Mouse (Mus musculus): Measurements from ENCODE around the gene Gm11111. TPM values are rescaled to one million over a fixed set of nuclear protein-coding genes. Genes with fewer than 3 reads are reported as not detected.

Gm11111 gene
- not detected in 2 replicates for polyA plus RNA-seq (2016; fragmentation: Nextera tagmentation; extraction: Ambion mirVana)

GRCm38 (mm10) chr5:98552395-98552794 is at the start of gene Gm11111:
Gene Gm11111 (plus strand): TSS chr5:98552695.
- Histone ChIP-seq H3K27ac (replicated peaks) (no peak within 1 kb of the TSS), H3K36me3 (replicated peaks) (no peaks in the 10 kb centered on the region), H3K27me3 (replicated peaks; ENCODE audit: low read depth, poor library complexity, severe bottlenecking) (no peaks in the 10 kb centered on the region), H3K4me3 (no peak within 1 kb of the TSS), H3K9me3 (no peaks in the 10 kb centered on the region), H3K4me1 (peaks cover 8% of the 10 kb centered on the region; the same call in 1 of the 2 replicates)
- no peak for DNase-seq (ENCODE audit: low spot score)

GRCm38 (mm10) chr5:98516214-98516613 is 36.3 kb upstream of the Gm11111 start:
- Histone ChIP-seq H3K4me1 (no peaks in the 10 kb centered on the region), H3K36me3 (replicated peaks) (no peaks in the 10 kb centered on the region), H3K27ac (replicated peaks) (no peak overlapping the region), H3K9me3 (no peaks in the 10 kb centered on the region), H3K4me3 (no peak overlapping the region), H3K27me3 (replicated peaks; ENCODE audit: low read depth, poor library complexity, severe bottlenecking) (no peaks in the 10 kb centered on the region)
- DNase-seq (ENCODE audit: low spot score) = no peak
- 92% methylated on average over 7 of the region's 7 CpGs for WGBS

GRCm38 (mm10) chr5:98520118-98520517 is 32.4 kb upstream of the Gm11111 start:
- WGBS = 71% methylated on average over 2 of the region's 2 CpGs
- H3K27me3 ChIP-seq (replicated peaks; ENCODE audit: low read depth, poor library complexity, severe bottlenecking) = no peaks in the 10 kb centered on the region
- no peaks in the 10 kb centered on the region for H3K4me1 ChIP-seq
- DNase-seq (ENCODE audit: low spot score) = no peak
- H3K27ac ChIP-seq (replicated peaks) = no peak overlapping the region
- no peak overlapping the region for H3K4me3 ChIP-seq
- no peaks in the 10 kb centered on the region for H3K9me3 ChIP-seq
- H3K36me3 ChIP-seq (replicated peaks) = no peaks in the 10 kb centered on the region

DNA sequence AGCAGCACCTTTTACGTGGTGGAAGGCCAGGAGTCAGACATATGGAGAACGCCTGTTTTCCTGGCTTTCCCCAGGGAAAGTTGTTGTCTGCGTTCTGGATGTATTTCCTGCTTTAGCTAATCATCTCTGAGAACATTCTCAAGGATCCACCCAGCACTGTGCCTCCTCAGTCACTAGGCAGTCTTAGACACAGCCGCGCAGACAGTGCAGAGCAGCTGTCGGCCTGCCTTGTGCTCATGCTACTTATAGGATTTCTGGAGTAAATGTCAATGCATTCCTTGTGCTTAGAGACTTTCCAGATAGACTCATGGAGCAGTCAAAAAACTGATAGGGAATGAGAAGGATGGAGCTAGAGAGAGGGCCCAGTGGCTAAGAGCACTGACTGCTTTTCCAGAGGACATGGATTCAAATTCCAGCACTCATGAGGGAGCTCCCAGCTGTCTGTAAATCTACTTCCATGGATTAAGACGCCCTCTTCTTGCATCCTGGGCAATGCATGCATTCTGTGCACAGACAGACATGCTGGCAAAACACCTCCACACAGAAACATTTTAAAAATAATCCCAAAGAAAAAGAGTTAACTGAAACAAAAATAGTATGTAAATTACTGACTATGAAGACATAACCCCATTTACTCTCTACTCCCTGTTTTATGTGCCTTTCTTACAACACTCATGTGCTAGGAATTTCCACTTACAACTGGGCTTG is 30.1 kb upstream of the Gm11111 start:
- H3K9me3 ChIP-seq = no peaks in the 10 kb centered on the region
- no peak overlapping the region for H3K27ac ChIP-seq (replicated peaks)
- H3K4me1 ChIP-seq = no peaks in the 10 kb centered on the region
- WGBS = 89% methylated on average over 7 of the region's 7 CpGs
- no peaks in the 10 kb centered on the region for H3K36me3 ChIP-seq (replicated peaks)
- H3K27me3 ChIP-seq (replicated peaks; ENCODE audit: low read depth, poor library complexity, severe bottlenecking) = no peaks in the 10 kb centered on the region
- H3K4me3 ChIP-seq = no peak overlapping the region
- DNase-seq (ENCODE audit: low spot score) = no peak

GRCm38 (mm10) chr5:98523050-98523449 is 29.4 kb upstream of the Gm11111 start:
- WGBS = 90% methylated on average over 7 of the region's 7 CpGs
- H3K27me3 ChIP-seq (replicated peaks; ENCODE audit: low read depth, poor library complexity, severe bottlenecking) = no peaks in the 10 kb centered on the region

DNA sequence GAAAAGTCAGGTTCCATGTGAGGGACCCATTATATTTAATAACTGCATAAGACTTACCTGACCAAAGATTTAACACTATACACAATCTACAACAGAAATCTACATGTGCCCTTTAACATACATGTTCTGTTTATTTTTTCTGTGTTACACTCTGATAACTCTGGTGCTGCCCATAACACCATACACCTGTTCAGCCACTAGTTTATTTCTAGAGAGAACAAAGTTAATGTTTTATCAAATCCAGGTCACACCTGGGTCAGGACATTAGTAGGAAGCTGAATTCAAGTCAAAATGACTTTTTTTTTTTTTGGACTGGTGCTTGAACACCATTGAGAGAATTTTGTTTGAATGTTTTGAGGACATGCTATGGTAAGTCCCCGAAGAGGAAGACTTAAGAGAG is 28.7 kb upstream of the Gm11111 start:
- no peaks in the 10 kb centered on the region for H3K4me1 ChIP-seq
- H3K4me3 ChIP-seq = no peak overlapping the region
- H3K36me3 ChIP-seq (replicated peaks) = no peaks in the 10 kb centered on the region
- 79% methylated on average over 1 of the region's 1 CpGs for WGBS
- no peak overlapping the region for H3K27ac ChIP-seq (replicated peaks)
- H3K9me3 ChIP-seq = no peaks in the 10 kb centered on the region
- no peaks in the 10 kb centered on the region for H3K27me3 ChIP-seq (replicated peaks; ENCODE audit: low read depth, poor library complexity, severe bottlenecking)
- DNase-seq (ENCODE audit: low spot score) = no peak

More at GRCm38 (mm10) chr5:98523050-98523449, 29.4 kb upstream of the Gm11111 start:
- no peak overlapping the region for H3K27ac ChIP-seq (replicated peaks)
- no peak overlapping the region for H3K4me3 ChIP-seq
- H3K4me1 ChIP-seq = no peaks in the 10 kb centered on the region
- no peaks in the 10 kb centered on the region for H3K9me3 ChIP-seq
- H3K36me3 ChIP-seq (replicated peaks) = no peaks in the 10 kb centered on the region
- no peak for DNase-seq (ENCODE audit: low spot score)

DNA sequence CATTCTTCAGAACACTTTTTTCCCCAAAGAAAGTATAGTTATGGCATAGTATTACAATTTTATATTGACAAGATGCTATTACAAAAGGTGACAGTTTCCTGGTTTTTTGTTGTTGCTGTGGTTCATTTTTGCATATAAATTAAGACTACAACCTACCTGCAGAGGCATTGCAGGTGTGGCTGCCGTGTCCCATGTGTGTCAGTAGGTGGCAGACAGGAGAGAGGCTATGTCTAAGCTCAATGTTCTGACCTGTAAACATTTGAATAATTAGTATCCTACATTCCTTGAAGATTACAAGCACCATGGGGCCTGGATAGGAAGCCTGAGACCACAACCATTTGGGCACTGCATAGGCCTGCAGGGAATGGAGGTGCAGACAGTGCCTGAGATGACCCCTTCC is 11.2 kb upstream of the Gm11111 start:
- WGBS = 88% methylated on average over 1 of the region's 1 CpGs
- H3K4me1 ChIP-seq = no peaks in the 10 kb centered on the region
- no peaks in the 10 kb centered on the region for H3K36me3 ChIP-seq (replicated peaks)

GRCm38 (mm10) chr5:98550285-98550684 is 2.2 kb upstream of the Gm11111 start:
- Histone ChIP-seq H3K27me3 (replicated peaks; ENCODE audit: low read depth, poor library complexity, severe bottlenecking) (no peaks in the 10 kb centered on the region), H3K4me1 (peaks cover 8% of the 10 kb centered on the region; the same call in 1 of the 2 replicates), H3K9me3 (no peaks in the 10 kb centered on the region), H3K4me3 (no peak overlapping the region), H3K36me3 (replicated peaks) (no peaks in the 10 kb centered on the region), H3K27ac (replicated peaks) (no peak overlapping the region)
- WGBS = 63% methylated on average over 5 of the region's 5 CpGs
- DNase-seq (ENCODE audit: low spot score) = no peak

More for the DNA sequence above, 11.2 kb upstream of the Gm11111 start:
- Histone ChIP-seq H3K4me3 (no peak overlapping the region), H3K27ac (replicated peaks) (no peak overlapping the region), H3K9me3 (no peaks in the 10 kb centered on the region), H3K27me3 (replicated peaks; ENCODE audit: low read depth, poor library complexity, severe bottlenecking) (no peaks in the 10 kb centered on the region)
- no peak for DNase-seq (ENCODE audit: low spot score)

DNA sequence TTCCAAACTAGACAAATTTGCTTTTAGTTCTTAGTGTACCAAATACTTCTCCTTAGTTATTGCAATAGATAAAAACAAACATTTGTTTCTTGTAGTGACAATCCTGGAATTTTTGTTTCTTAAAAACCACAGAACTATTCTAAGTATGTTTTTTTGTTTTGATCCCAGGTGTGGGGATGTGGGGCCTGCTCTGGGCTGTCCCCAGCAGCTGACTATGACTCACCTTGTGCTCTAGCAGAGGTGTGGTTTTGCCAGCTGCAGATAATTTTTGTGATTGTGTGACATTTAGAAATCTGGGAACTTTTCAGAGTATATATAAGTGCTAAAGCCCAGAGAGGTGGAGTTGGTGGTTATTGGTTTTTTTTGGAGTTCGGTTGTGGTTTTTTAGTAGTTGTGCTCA is 1.6 kb upstream of the Gm11111 start:
- Histone ChIP-seq H3K4me1 (peaks cover 8% of the 10 kb centered on the region; the same call in 1 of the 2 replicates), H3K9me3 (no peaks in the 10 kb centered on the region), H3K36me3 (replicated peaks) (no peaks in the 10 kb centered on the region), H3K27me3 (replicated peaks; ENCODE audit: low read depth, poor library complexity, severe bottlenecking) (no peaks in the 10 kb centered on the region), H3K4me3 (no peak overlapping the region), H3K27ac (replicated peaks) (no peak overlapping the region)
- DNase-seq (ENCODE audit: low spot score) = no peak
- 88% methylated on average over 1 of the region's 1 CpGs for WGBS

DNA sequence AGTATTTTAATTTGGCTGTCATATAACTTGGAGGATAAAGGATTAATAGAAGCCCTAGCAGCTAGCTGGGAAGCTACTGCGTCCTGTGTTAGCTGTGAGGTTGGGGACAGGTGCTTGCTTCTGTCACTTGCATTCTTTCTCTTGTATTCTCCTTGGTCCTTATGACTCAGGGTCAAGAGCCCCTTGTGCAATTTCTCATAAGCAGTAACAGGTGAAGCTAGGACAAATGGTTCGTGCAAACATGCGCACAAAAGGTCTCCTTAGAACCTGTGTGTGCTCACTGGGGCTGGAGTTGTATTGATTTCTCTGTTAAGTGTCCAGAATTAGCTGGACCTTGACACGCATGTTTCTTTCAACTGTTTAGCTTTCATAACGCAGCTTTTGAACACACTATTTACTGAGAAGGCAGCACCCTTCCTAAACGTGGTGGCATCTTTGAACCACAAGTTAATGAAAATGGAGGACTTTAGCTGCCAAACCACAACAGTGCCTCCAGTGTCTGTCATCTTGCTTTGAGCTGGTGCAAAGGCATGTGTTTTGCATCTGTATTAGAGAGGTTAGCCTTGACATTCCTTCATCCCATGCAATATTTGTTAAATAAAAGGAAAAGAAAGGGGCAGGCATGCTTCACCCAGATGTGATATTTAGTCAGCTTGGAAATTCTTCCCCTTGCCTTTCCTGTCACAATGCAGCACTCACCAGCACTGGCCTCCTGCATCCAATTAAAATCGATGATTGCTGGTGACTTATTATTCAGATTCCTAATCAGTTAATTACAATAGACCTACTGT is 511 bp downstream of the Gm11111 start:
- Histone ChIP-seq H3K36me3 (replicated peaks) (no peaks in the 10 kb centered on the region), H3K9me3 (no peaks in the 10 kb centered on the region), H3K4me1 (peaks cover 8% of the 10 kb centered on the region; the same call in 1 of the 2 replicates), H3K4me3 (no peak overlapping the region), H3K27ac (replicated peaks) (no peak overlapping the region), H3K27me3 (replicated peaks; ENCODE audit: low read depth, poor library complexity, severe bottlenecking) (no peaks in the 10 kb centered on the region)
- WGBS = 63% methylated on average over 7 of the region's 7 CpGs
- no peak for DNase-seq (ENCODE audit: low spot score)

DNA sequence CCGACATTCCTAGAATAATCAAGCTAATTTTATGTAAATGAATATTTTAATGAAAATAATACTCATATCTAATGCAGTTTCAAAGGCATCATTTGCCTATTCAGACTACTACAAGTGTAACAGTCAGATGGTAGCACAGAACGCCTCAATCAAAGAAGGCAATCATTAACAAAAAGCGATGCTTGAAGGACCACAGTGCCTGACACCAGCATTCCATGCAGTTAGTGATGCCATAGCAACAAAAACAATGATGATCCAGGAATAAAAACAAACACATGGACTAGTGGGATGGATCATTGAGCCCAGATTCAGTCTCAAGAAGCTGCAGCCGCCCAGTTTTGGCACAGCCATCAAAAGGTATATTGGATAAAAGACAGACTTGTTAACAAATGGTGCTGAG is 8.8 kb downstream of the Gm11111 start:
- no peaks in the 10 kb centered on the region for H3K36me3 ChIP-seq (replicated peaks)
- no peak for DNase-seq (ENCODE audit: low spot score)
- no peak overlapping the region for H3K4me3 ChIP-seq
- no peak overlapping the region for H3K27ac ChIP-seq (replicated peaks)
- no peaks in the 10 kb centered on the region for H3K9me3 ChIP-seq
- peaks cover 5% of the 10 kb centered on the region; the same call in 1 of the 2 replicates for H3K4me1 ChIP-seq
- WGBS = 82% methylated on average over 4 of the region's 4 CpGs
- no peaks in the 10 kb centered on the region for H3K27me3 ChIP-seq (replicated peaks; ENCODE audit: low read depth, poor library complexity, severe bottlenecking)

- Histone ChIP-seq H3K27me3 (replicated peaks; ENCODE audit: low read depth, poor library complexity, severe bottlenecking) (no peaks in the 10 kb centered on the region), H3K4me1 (peaks cover 12% of the 10 kb centered on the region), H3K36me3 (replicated peaks) (no peaks in the 10 kb centered on the region), H3K27ac (replicated peaks) (no peak overlapping the region), H3K4me3 (no peak overlapping the region), H3K9me3 (no peaks in the 10 kb centered on the region)
- 84% methylated on average over 9 of the region's 9 CpGs for WGBS
- DNase-seq (ENCODE audit: low spot score) = no peak
Observed at GRCm38 (mm10) chr5:98562806-98563205, 10.3 kb downstream of the Gm11111 start.

- no peak overlapping the region for H3K4me3 ChIP-seq
- peaks cover 15% of the 10 kb centered on the region for H3K4me1 ChIP-seq
- 57% methylated on average over 9 of the region's 9 CpGs for WGBS
- H3K27me3 ChIP-seq (replicated peaks; ENCODE audit: low read depth, poor library complexity, severe bottlenecking) = no peaks in the 10 kb centered on the region
- DNase-seq (ENCODE audit: low spot score) = no peak
- H3K27ac ChIP-seq (replicated peaks) = no peak overlapping the region
- no peaks in the 10 kb centered on the region for H3K36me3 ChIP-seq (replicated peaks)
- H3K9me3 ChIP-seq = no peaks in the 10 kb centered on the region
Observed at GRCm38 (mm10) chr5:98563801-98564200, 11.3 kb downstream of the Gm11111 start.
